Mouse (Mus musculus) neural tube, embryonic 13.5 days (tissue): ENCODE measurements at regions not wholly inside any gene's neighbourhood (a gene's known extent, or its start where the extent isn't known, plus 50 kb on each side); places are given as distances from the start of the nearest gene placed in this dataset.

Experiments used
- ATAC-seq: fragments of 200-750 bp; cut with Nextera tagmentation; 2 replicates; pipeline ENCODE4 v1.8.0; 2017; ENCODE audit warnings: low read depth, mild to moderate bottlenecking, moderate TSS enrichment, moderate library complexity
- H3K27ac ChIP-seq: fragments of 300-500 bp; sonication (generic); replicated peaks from 2 replicates; pipeline ENCODE4 v1.5.1; 2015; ENCODE audit warnings: moderate library complexity, mild to moderate bottlenecking, inconsistent platforms
- H3K27me3 ChIP-seq: fragments of 300-500 bp; sonication (generic); 2 replicates; pipeline ENCODE4 v1.6.1; 2015; ENCODE audit warnings: mild to moderate bottlenecking, inconsistent platforms
- H3K36me3 ChIP-seq: fragments of 300-500 bp; sonication (generic); 2 replicates; pipeline ENCODE4 v1.6.1; 2015; ENCODE audit warnings: mild to moderate bottlenecking, inconsistent platforms
- H3K4me1 ChIP-seq: fragments of 300-500 bp; sonication (generic); replicated peaks from 2 replicates; pipeline ENCODE4 v1.6.1; 2015; ENCODE audit warnings: inconsistent platforms
- H3K4me2 ChIP-seq: fragments of 300-500 bp; sonication (generic); 2 replicates; pipeline ENCODE4 v1.6.1; 2015; ENCODE audit warnings: inconsistent platforms, mild to moderate bottlenecking, moderate library complexity
- H3K4me3 ChIP-seq: fragments of 300-500 bp; sonication (generic); 2 replicates; pipeline ENCODE4 v1.5.1; 2015; ENCODE audit warnings: mild to moderate bottlenecking, inconsistent platforms
- H3K9ac ChIP-seq: fragments of 300-500 bp; sonication (generic); 2 replicates; pipeline ENCODE4 v1.6.1; 2015; ENCODE audit warnings: moderate library complexity, mild to moderate bottlenecking, inconsistent platforms
- H3K9me3 ChIP-seq: fragments of 300-500 bp; sonication (generic); 2 replicates; pipeline ENCODE4 v1.6.1; 2016; ENCODE audit warnings: inconsistent platforms
- WGBS: fragments of 180-500 bp; shearing (Covaris S2); methylation state at CpG from one replicate; pipeline ENCODE4 v1.1.7; 2015; 5-methylcytosine and 5-hydroxymethylcytosine counted together

- no peak for ATAC-seq
- H3K36me3 ChIP-seq, result no peaks in the 10 kb centered on the region
- no peak overlapping the region for H3K9ac ChIP-seq
- H3K27me3 ChIP-seq, result 0 out of 2 replicates have a peak, but pooled peaks cover 2% of the 10 kb centered on the region
- H3K27ac ChIP-seq, result no peak overlapping the region
- H3K4me2 ChIP-seq, result no peak overlapping the region
- H3K4me3 ChIP-seq, result no peak overlapping the region
- 40% methylated on average over 14 of the region's 14 CpGs for WGBS
- H3K4me1 ChIP-seq, result peaks cover 7% of the 10 kb centered on the region; the same call in 1 of the 2 replicates
- H3K9me3 ChIP-seq, result no peaks in the 10 kb centered on the region
Observed at GRCm38 (mm10) chr3:149219381-149220303, 229.3 kb upstream of the Adgrl2 start.

- no peak for ATAC-seq
- WGBS, result 94% methylated on average over 9 of the region's 9 CpGs
- Histone ChIP-seq H3K4me2 (no peak overlapping the region), H3K4me1 (peaks cover 7% of the 10 kb centered on the region), H3K36me3 (no peaks in the 10 kb centered on the region), H3K27ac (no peak overlapping the region), H3K9me3 (no peaks in the 10 kb centered on the region), H3K4me3 (no peak overlapping the region), H3K27me3 (0 out of 2 replicates have a peak, but pooled peaks cover 2% of the 10 kb centered on the region), H3K9ac (no peak overlapping the region)
Observed at GRCm38 (mm10) chr3:149217916-149218803, 227.8 kb upstream of the Adgrl2 start.

- H3K27me3 ChIP-seq, result 0 out of 2 replicates have a peak, but pooled peaks cover 2% of the 10 kb centered on the region
- H3K4me2 ChIP-seq, result no peak overlapping the region
- WGBS, result 82% methylated on average over 11 of the region's 11 CpGs
- no peak overlapping the region for H3K4me3 ChIP-seq
- no peaks in the 10 kb centered on the region for H3K9me3 ChIP-seq
- H3K27ac ChIP-seq, result no peak overlapping the region
- H3K4me1 ChIP-seq, result peaks cover 7% of the 10 kb centered on the region
- H3K9ac ChIP-seq, result no peak overlapping the region
- H3K36me3 ChIP-seq, result no peaks in the 10 kb centered on the region
- ATAC-seq, result no peak
Observed at GRCm38 (mm10) chr3:149216759-149217400, 226.5 kb upstream of the Adgrl2 start.

GRCm38 (mm10) chr3:149215691-149216090 lies 225.3 kb upstream of the Adgrl2 start:
- WGBS, result 82% methylated on average over 2 of the region's 2 CpGs
- Histone ChIP-seq H3K4me3 (no peak overlapping the region), H3K4me1 (peaks cover 7% of the 10 kb centered on the region), H3K27ac (no peak overlapping the region), H3K9ac (no peak overlapping the region), H3K27me3 (0 out of 2 replicates have a peak, but pooled peaks cover 2% of the 10 kb centered on the region), H3K36me3 (no peaks in the 10 kb centered on the region), H3K4me2 (no peak overlapping the region), H3K9me3 (no peaks in the 10 kb centered on the region)
- ATAC-seq, result no peak

GRCm38 (mm10) chr3:149211909-149212308 lies 221.6 kb upstream of the Adgrl2 start:
- ATAC-seq, result no peak
- H3K9me3 ChIP-seq, result no peaks in the 10 kb centered on the region
- H3K4me3 ChIP-seq, result no peak overlapping the region
- no peaks in the 10 kb centered on the region for H3K27me3 ChIP-seq
- H3K27ac ChIP-seq, result no peak overlapping the region
- H3K4me2 ChIP-seq, result no peak overlapping the region
- 90% methylated on average over 7 of the region's 7 CpGs for WGBS
- no peaks in the 10 kb centered on the region for H3K36me3 ChIP-seq
- H3K9ac ChIP-seq, result no peak overlapping the region
- H3K4me1 ChIP-seq, result no peaks in the 10 kb centered on the region; the same call in 1 of the 2 replicates

GRCm38 (mm10) chr3:149209260-149209659 lies 218.9 kb upstream of the Adgrl2 start:
- no peak for ATAC-seq

GRCm38 (mm10) chr3:149203451-149203850 lies 213.1 kb upstream of the Adgrl2 start:
- no peak overlapping the region for H3K27ac ChIP-seq
- H3K4me3 ChIP-seq, result no peak overlapping the region
- H3K4me1 ChIP-seq, result no peaks in the 10 kb centered on the region
- WGBS, result 82% methylated on average over 5 of the region's 5 CpGs
- H3K27me3 ChIP-seq, result no peaks in the 10 kb centered on the region
- H3K4me2 ChIP-seq, result no peak overlapping the region
- no peak overlapping the region for H3K9ac ChIP-seq
- no peaks in the 10 kb centered on the region for H3K36me3 ChIP-seq
- no peaks in the 10 kb centered on the region for H3K9me3 ChIP-seq
- ATAC-seq, result no peak

More at GRCm38 (mm10) chr3:149209260-149209659, 218.9 kb upstream of the Adgrl2 start:
- H3K4me2 ChIP-seq, result no peak overlapping the region
- no peak overlapping the region for H3K9ac ChIP-seq
- no peak overlapping the region for H3K4me3 ChIP-seq
- H3K4me1 ChIP-seq, result no peaks in the 10 kb centered on the region; the same call in 1 of the 2 replicates
- no peak overlapping the region for H3K27ac ChIP-seq
- WGBS, result 79% methylated on average over 2 of the region's 2 CpGs
- H3K36me3 ChIP-seq, result no peaks in the 10 kb centered on the region
- H3K9me3 ChIP-seq, result no peaks in the 10 kb centered on the region
- H3K27me3 ChIP-seq, result no peaks in the 10 kb centered on the region

GRCm38 (mm10) chr3:149196477-149197185 lies 206.3 kb upstream of the Adgrl2 start:
- Histone ChIP-seq H3K9ac (no peak overlapping the region), H3K27ac (no peak overlapping the region), H3K27me3 (no peaks in the 10 kb centered on the region), H3K4me2 (no peak overlapping the region), H3K4me3 (no peak overlapping the region), H3K9me3 (no peaks in the 10 kb centered on the region), H3K36me3 (no peaks in the 10 kb centered on the region), H3K4me1 (no peaks in the 10 kb centered on the region)
- ATAC-seq, result no peak
- 87% methylated on average over 8 of the region's 8 CpGs for WGBS

- peak; percentile 36; the same call in 1 of the 2 replicates for ATAC-seq
- Histone ChIP-seq H3K36me3 (no peaks in the 10 kb centered on the region), H3K27ac (no peak overlapping the region), H3K4me2 (peak overlapping the region; percentile 31), H3K27me3 (no peaks in the 10 kb centered on the region), H3K4me1 (peaks cover 15% of the 10 kb centered on the region), H3K4me3 (peak overlapping the region; percentile 6; the same call in 1 of the 2 replicates), H3K9me3 (no peaks in the 10 kb centered on the region), H3K9ac (no peak overlapping the region)
- 45% methylated on average over 19 of the region's 19 CpGs for WGBS
Observed at GRCm38 (mm10) chr3:149190856-149191576, 200.7 kb upstream of the Adgrl2 start.

- 11% methylated on average over 12 of the region's 12 CpGs for WGBS
- Histone ChIP-seq H3K36me3 (no peaks in the 10 kb centered on the region), H3K9me3 (no peaks in the 10 kb centered on the region), H3K4me3 (no peak overlapping the region), H3K9ac (peak overlapping the region; percentile 32; the same call in 1 of the 2 replicates), H3K27me3 (no peaks in the 10 kb centered on the region), H3K4me1 (peaks cover 7% of the 10 kb centered on the region), H3K27ac (peak overlapping the region; percentile 33; the same call in 1 of the 2 replicates), H3K4me2 (peak overlapping the region; percentile 44)
- no peak for ATAC-seq
Observed at GRCm38 (mm10) chr3:149184136-149184551, 193.8 kb upstream of the Adgrl2 start.
